Mouse (Mus musculus): ENCODE data around the gene Cyp2d11. TPM values are rescaled to one million over a fixed set of nuclear protein-coding genes. Genes with fewer than 3 reads are reported as not detected.

Gene Cyp2d11
- not detected in 2 replicates for polyA plus RNA-seq (2015; fragmentation: Nextera tagmentation; extraction: Ambion mirVana)

DNA sequence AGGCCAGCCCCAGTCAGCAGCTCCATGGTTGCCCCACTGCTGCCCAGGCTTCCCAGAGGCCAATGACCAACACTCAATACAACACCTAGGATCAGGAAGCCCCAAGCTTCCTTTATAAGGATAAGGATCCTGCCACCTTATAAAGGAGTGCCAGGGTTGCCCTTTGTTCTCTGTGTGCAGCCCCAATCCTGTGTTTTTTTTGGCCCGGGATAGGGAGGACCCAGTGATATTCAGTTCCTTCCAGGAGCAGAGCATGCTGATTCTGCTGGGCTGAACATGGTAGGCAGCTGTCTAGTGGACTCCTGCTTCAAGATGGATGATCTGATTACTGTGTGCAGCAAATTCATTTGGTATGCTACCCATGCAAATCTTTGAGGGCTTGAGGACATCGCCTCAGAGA is at the start of gene Cyp2d11:
TSS of gene Cyp2d11 (minus strand) at position 101 of the 400 bp plus-strand sequence.

DNA sequence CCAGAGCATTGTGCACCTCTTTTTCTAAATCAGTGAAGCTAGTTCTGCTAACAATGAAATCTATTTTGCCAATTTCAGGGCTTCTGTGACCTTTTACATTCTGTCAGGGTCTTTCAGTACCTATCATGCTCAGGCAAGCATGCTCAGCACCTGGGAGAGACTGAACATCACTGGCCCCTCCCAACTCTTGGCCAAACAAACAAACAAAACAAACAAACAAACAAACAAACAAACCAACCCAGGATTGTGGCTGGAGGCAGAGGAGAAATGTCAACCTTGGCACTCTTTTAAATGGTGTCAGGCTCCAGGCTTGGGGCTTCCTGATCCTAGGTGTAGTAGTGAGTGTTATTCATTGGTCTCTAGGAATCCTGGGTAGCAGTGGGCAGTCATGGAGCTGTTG is 39.3 kb upstream of the Cyp2d11 start, which contains the start of gene Cyp2d9:
TSS of gene Cyp2d9 (plus strand) at position 301 of the 400 bp plus-strand sequence.

DNA sequence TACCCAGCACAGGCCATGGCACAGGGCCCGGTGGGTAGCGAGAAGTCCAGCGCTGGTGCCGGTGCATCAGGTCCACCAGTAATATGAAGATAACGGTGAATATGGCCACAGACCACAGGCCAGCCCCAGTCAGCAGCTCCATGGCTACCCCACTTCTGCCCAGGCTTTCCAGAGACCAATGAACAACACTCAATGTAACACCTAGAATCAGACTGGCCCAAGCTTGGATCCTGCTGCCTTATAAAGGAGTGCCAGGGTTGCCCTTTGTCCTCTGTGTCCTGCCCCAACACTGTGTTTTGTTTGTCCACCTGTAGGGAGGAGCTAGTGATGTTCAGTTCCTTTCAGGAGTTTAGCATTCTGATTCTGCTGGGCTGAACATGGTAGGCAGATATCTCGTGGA is 13.2 kb upstream of the Cyp2d11 start, which contains the start of gene Cyp2d10:
TSS of gene Cyp2d10 (minus strand) at position 215 of the 400 bp plus-strand sequence.

DNA sequence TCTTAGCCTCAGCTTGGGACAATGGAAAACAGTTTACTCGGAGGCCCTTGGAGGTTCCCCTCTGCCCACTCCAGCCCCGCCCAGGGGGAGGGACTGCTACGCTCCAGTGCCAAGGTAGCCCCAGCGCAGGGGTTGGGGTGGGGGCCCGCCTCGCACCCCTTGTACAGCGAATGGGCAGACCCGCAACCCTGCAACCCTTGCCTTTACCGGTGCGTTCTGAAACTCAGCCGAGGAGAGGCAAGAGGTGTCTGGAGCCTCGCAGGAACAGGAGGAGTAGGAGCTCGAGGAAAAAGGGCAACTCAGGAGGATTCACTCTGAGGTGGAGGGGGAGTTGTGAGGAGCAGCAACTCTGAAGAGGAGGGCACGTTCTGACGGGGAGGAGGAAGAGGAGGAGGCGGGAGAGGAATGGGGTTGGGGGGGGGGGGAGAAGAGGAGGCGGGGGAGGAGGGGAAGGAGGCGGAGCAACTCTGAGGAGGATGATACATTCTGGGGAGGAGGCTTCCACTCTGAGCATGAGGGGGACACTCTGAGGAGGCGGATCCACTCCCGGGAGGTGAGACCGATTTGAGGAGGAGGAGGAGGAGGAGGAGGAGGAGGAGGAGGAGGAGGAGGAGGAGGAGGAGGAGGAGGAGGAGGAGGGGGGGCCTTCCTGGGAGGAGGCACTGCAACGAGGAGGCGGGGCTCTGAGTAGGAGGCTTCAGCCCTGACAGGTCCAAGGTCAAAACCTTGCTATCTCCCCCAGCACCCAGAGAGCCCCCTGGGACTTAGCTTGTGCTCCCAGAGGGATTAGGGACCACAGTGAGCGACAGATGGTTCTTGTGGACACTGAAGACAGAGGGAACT is 13.7 kb downstream of the Cyp2d11 start, which contains the start of gene Cyp2d22:
TSS of gene Cyp2d22 (minus strand) at position 390 of the 843 bp plus-strand sequence.

DNA sequence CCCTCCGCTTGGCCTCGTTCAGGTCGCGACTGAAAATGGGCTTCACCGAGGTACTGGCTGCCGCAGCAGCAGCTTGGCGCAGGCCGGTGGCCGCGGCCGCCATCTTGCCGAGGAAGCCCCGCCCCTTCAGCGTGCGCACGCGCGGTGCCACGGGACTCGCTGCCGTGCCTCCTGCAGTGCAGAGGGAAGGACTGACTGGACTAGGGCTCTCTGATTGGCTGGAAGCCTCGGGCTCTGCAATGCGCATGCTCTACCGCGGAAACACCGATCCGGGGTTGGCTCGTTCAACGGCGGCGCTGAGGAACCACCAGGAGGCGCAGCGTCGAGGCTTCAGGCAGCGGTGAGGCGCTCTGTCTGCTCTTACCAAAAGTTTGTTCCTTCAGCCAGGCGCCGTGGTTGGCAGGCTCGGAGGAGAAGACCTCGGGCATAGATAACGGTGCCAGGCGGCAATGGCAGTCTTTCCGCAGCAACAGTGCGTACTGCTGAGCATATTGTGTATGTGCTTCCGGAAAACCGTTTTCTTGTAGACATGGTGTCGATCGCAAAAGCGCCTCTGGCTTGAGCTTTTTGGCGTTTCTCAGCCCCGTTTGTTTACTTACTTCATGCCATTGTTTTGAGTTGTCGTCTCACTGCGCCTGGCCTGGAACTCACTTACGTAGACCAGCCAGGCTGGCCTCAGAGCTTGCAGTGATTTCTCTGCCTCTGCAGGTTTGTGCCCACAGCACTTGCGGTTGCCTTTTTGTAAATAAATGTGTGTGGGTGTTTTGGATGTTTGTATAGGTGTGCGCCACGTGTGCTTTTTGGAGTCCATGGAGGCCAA is 39.5 kb downstream of the Cyp2d11 start, which contains the start of gene Ndufa6:
TSS of gene Ndufa6 (minus strand) at position 197 of the 820 bp plus-strand sequence.

Small RNA genes lying within 50 kb of the gene (microRNA-seq; reads per million reads assigned to microRNA genes)
- gene Gm25990 (ENCODE audit: borderline replicate concordance, insufficient number of aligned reads) (not detected), gene Gm27331 (ENCODE audit: borderline replicate concordance, insufficient number of aligned reads) (not detected), gene Mir7684 (ENCODE audit: borderline replicate concordance, insufficient number of aligned reads) (not detected)

Other genes with a start within 250 kb of the Cyp2d11 start
- 53.9 and 76.2 TPM in 2 replicates for gene Srebf2, start 246.8 kb downstream of the Cyp2d11 start, polyA plus RNA-seq (2015; fragmentation: Nextera tagmentation; extraction: Ambion mirVana)
- 0.25 and 0.27 TPM in 2 replicates for gene Shisa8, start 181.2 kb downstream of the Cyp2d11 start, polyA plus RNA-seq (2015; fragmentation: Nextera tagmentation; extraction: Ambion mirVana)
- 0.16 and 0.26 TPM in 2 replicates for gene Tnfrsf13c, start 169.7 kb downstream of the Cyp2d11 start, polyA plus RNA-seq (2015; fragmentation: Nextera tagmentation; extraction: Ambion mirVana)
- gene Cenpm, start 149.3 kb downstream of the Cyp2d11 start, polyA plus RNA-seq (2015; fragmentation: Nextera tagmentation; extraction: Ambion mirVana) = 24.4 and 24.9 TPM in 2 replicates
- gene 1500009C09Rik, start 141.6 kb downstream of the Cyp2d11 start, polyA plus RNA-seq (2015; fragmentation: Nextera tagmentation; extraction: Ambion mirVana) = 0.25 and 0.44 TPM in 2 replicates
- gene Sept3, start 119.1 kb downstream of the Cyp2d11 start, polyA plus RNA-seq (2015; fragmentation: Nextera tagmentation; extraction: Ambion mirVana) = 8.6 and 22.3 TPM in 2 replicates
- 0.17 TPM in 1 of 2 replicates, not detected in the other for gene Wbp2nl, start 95.1 kb downstream of the Cyp2d11 start, polyA plus RNA-seq (2015; fragmentation: Nextera tagmentation; extraction: Ambion mirVana)
- gene Naga, start 55.1 kb downstream of the Cyp2d11 start, polyA plus RNA-seq (2015; fragmentation: Nextera tagmentation; extraction: Ambion mirVana) = 52.3 and 72.5 TPM in 2 replicates
- 6.5 and 6.8 TPM in 2 replicates for gene Pheta2, start 55.1 kb downstream of the Cyp2d11 start, polyA plus RNA-seq (2015; fragmentation: Nextera tagmentation; extraction: Ambion mirVana)
- 270 and 273 TPM in 2 replicates for gene Smdt1, start 55.1 kb downstream of the Cyp2d11 start, polyA plus RNA-seq (2015; fragmentation: Nextera tagmentation; extraction: Ambion mirVana)
- 1,413 and 2,016 TPM in 2 replicates for gene Ndufa6, start 39.7 kb downstream of the Cyp2d11 start, polyA plus RNA-seq (2015; fragmentation: Nextera tagmentation; extraction: Ambion mirVana)
- gene Cyp2d22, start 13.8 kb downstream of the Cyp2d11 start, polyA plus RNA-seq (2015; fragmentation: Nextera tagmentation; extraction: Ambion mirVana) = 29.6 and 38.1 TPM in 2 replicates
- gene Cyp2d10, start 13.2 kb upstream of the Cyp2d11 start, polyA plus RNA-seq (2015; fragmentation: Nextera tagmentation; extraction: Ambion mirVana) = 7.0 and 10.8 TPM in 2 replicates
- gene Cyp2d9, start 39.4 kb upstream of the Cyp2d11 start, polyA plus RNA-seq (2015; fragmentation: Nextera tagmentation; extraction: Ambion mirVana) = 5.7 and 8.7 TPM in 2 replicates
- gene Cyp2d12, start 161.1 kb upstream of the Cyp2d11 start, polyA plus RNA-seq (2015; fragmentation: Nextera tagmentation; extraction: Ambion mirVana) = not detected in 2 replicates
- gene Cyp2d34, start 226.9 kb upstream of the Cyp2d11 start, polyA plus RNA-seq (2015; fragmentation: Nextera tagmentation; extraction: Ambion mirVana) = not detected in 2 replicates